ENCODE assay signal across 8 mouse cellular contexts in the genomic region with DNA sequence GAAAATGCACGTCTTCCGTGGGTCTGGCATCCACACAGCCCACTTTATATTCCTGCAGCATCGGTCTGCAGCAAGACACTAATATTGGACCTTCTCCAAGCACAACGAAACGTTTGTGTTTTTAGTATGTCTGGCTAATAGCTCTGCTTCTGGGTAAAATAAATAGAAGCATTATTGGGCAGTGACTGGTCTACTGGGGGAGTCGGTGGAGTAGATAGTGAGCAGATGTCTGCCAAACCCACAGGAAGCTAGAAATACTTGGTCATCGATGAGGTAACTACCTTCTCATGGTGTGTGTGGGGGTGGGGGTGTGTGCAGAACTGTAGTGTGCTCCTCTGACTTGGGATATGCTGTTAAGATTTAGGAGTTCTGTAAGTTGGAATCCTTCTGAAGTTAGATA. TPM values are rescaled to one million over a fixed set of nuclear protein-coding genes. Genes with fewer than 3 reads are reported as not detected.
A peak's percentile ranks its signal among the peaks of the same experiment; 100 is the strongest.
DNase-seq lines count a peak whose midpoint lies in the region; ATAC-seq and TF ChIP-seq lines count a peak whose summit lies in the region.

No protein-coding gene starts in this region.

- intact Hi-C loops in gastrocnemius, postnatal 36 days (cut with DNase I), result loop anchor here (5.0 kb wide), 1 partner anchor 205 kb away; no protein-coding TSS in a partner anchor

- H3K36me3 ChIP-seq in lung, embryonic 15.5 days, result no peaks in the 10 kb centered on the region
- H3K36me3 ChIP-seq in forebrain, embryonic 13.5 days (ENCODE audit: poor library complexity, severe bottlenecking), result no peaks in the 10 kb centered on the region
- H3K36me3 ChIP-seq in limb, embryonic 14.5 days (ENCODE audit: control insufficient read depth, insufficient read depth, low read length), result no peaks in the 10 kb centered on the region
- no peaks in the 10 kb centered on the region for H3K36me3 ChIP-seq in stomach, embryonic 14.5 days (ENCODE audit: control insufficient read depth, insufficient read depth, low read length)

- peaks cover 42% of the 10 kb centered on the region for H3K4me1 ChIP-seq in lung, embryonic 15.5 days
- peaks cover 35% of the 10 kb centered on the region for H3K4me1 ChIP-seq in forebrain, embryonic 13.5 days
- peaks cover 31% of the 10 kb centered on the region for H3K4me1 ChIP-seq in limb, embryonic 14.5 days (ENCODE audit: control insufficient read depth, insufficient read depth, low read length)
- peaks cover 24% of the 10 kb centered on the region for H3K4me1 ChIP-seq in stomach, embryonic 14.5 days (ENCODE audit: control insufficient read depth, insufficient read depth, low read length)

- peak overlapping the region; percentile 91 for H3K27ac ChIP-seq in lung, embryonic 15.5 days
- H3K27ac ChIP-seq in forebrain, embryonic 13.5 days, result peak overlapping the region; percentile 25; the same call in 1 of the 2 replicates
- peak overlapping the region; percentile 83 for H3K27ac ChIP-seq in limb, embryonic 14.5 days (replicated peaks; ENCODE audit: low read depth, low read length)
- peak overlapping the region; percentile 78; the same call in 1 of the 2 replicates for H3K27ac ChIP-seq in stomach, embryonic 14.5 days (ENCODE audit: low read length)

- peak overlapping the region; percentile 83 for H3K9ac ChIP-seq in lung, embryonic 15.5 days
- peak overlapping the region; percentile 94 for H3K9ac ChIP-seq in forebrain, embryonic 13.5 days
- H3K9ac ChIP-seq in limb, embryonic 14.5 days (ENCODE audit: low read depth, low read length, severe bottlenecking), result peak overlapping the region; percentile 97; the same call in 1 of the 2 replicates
- no peak overlapping the region for H3K9ac ChIP-seq in stomach, embryonic 14.5 days (replicated peaks; ENCODE audit: low read depth, low read length)

- no peak for TF ChIP-seq POLR2A in limb, embryonic 14.5 days (IDR thresholded peaks at IDR 0.05; ENCODE audit: borderline replicate concordance, extremely low read depth, insufficient read depth, insufficient read length)

- peak overlapping the region; percentile 96 for H3K4me2 ChIP-seq in lung, embryonic 15.5 days
- peak overlapping the region; percentile 92 for H3K4me2 ChIP-seq in forebrain, embryonic 13.5 days
- H3K4me2 ChIP-seq in limb, embryonic 14.5 days (replicated peaks; ENCODE audit: low read depth, low read length, severe bottlenecking), result peak overlapping the region; percentile 73
- H3K4me2 ChIP-seq in stomach, embryonic 14.5 days (replicated peaks; ENCODE audit: low read depth, low read length), result peak overlapping the region; percentile 88

- ATAC-seq in lung, embryonic 15.5 days (ENCODE audit: borderline replicate concordance, extremely low read depth, low FRiP score, low TSS enrichment), result no peak
- no peak for ATAC-seq in forebrain, embryonic 13.5 days
- no peak for ATAC-seq in limb, embryonic 14.5 days (ENCODE audit: low FRiP score, low read depth)
- ATAC-seq in stomach, embryonic 14.5 days (ENCODE audit: insufficient number of reproducible peaks, insufficient read depth, low FRiP score, low read depth), result no peak
- ATAC-seq in cerebellum, adult (ENCODE audit: insufficient number of reproducible peaks, low FRiP score, low TSS enrichment), result no peak

- no peaks in the 10 kb centered on the region for H3K9me3 ChIP-seq in lung, embryonic 15.5 days
- H3K9me3 ChIP-seq in forebrain, embryonic 13.5 days (replicated peaks), result no peaks in the 10 kb centered on the region
- H3K9me3 ChIP-seq in limb, embryonic 14.5 days (ENCODE audit: control insufficient read depth, low read length), result no peaks in the 10 kb centered on the region
- no peaks in the 10 kb centered on the region for H3K9me3 ChIP-seq in stomach, embryonic 14.5 days (ENCODE audit: control insufficient read depth, low read depth, low read length)

- no peaks in the 10 kb centered on the region for H3K27me3 ChIP-seq in lung, embryonic 15.5 days
- peaks cover 12% of the 10 kb centered on the region; the same call in 1 of the 2 replicates for H3K27me3 ChIP-seq in forebrain, embryonic 13.5 days
- H3K27me3 ChIP-seq in limb, embryonic 14.5 days (ENCODE audit: control insufficient read depth, insufficient read depth, low read length), result no peaks in the 10 kb centered on the region
- H3K27me3 ChIP-seq in stomach, embryonic 14.5 days (ENCODE audit: control insufficient read depth, insufficient read depth, low read length), result no peaks in the 10 kb centered on the region

- peak overlapping the region; percentile 84 for H3K4me3 ChIP-seq in lung, embryonic 15.5 days
- H3K4me3 ChIP-seq in forebrain, embryonic 13.5 days, result peak overlapping the region; percentile 86
- H3K4me3 ChIP-seq in limb, embryonic 14.5 days (replicated peaks; ENCODE audit: low read length), result peak overlapping the region; percentile 94
- H3K4me3 ChIP-seq in stomach, embryonic 14.5 days (ENCODE audit: low read depth, low read length), result peak overlapping the region; percentile 95

- WGBS in lung, embryonic 15.5 days, result 5% methylated on average over 7 of the region's 7 CpGs
- WGBS in forebrain, embryonic 13.5 days, result 35% methylated on average over 7 of the region's 7 CpGs
- WGBS in limb, embryonic 14.5 days, result 8% methylated on average over 7 of the region's 7 CpGs
- WGBS in stomach, embryonic 14.5 days, result 6% methylated on average over 7 of the region's 7 CpGs

- no peak for DNase-seq in lung, postnatal 4 days
- peak; percentile 53 for DNase-seq in limb, embryonic 14.5 days (ENCODE audit: low spot score)
- DNase-seq in gastrocnemius, postnatal 36 days, result no peak
- no peak for DNase-seq in gastrocnemius, postnatal 25 days

RNA-seq across cellular contexts. Expression of gene Farp1, which starts 2.3 kb away (rescaled TPM):
- polyA plus RNA-seq in lung, embryonic 15.5 days (2015; fragmentation: Nextera tagmentation; extraction: Ambion mirVana), result 24.1 and 25.0 TPM in 2 replicates
- polyA plus RNA-seq in forebrain, embryonic 13.5 days (2015; fragmentation: Nextera tagmentation; extraction: Ambion mirVana), result 15.9 and 17.7 TPM in 2 replicates
- polyA plus RNA-seq in limb, embryonic 14.5 days (2012; rRNA removed), result 78.5 and 91.4 TPM in 2 replicates
- 43.3 and 51.4 TPM in 2 replicates for polyA plus RNA-seq in limb, embryonic 14.5 days (2014; fragmentation: Nextera tagmentation; extraction: Ambion mirVana)
- polyA plus RNA-seq in stomach, embryonic 14.5 days (2014; fragmentation: Nextera tagmentation; extraction: Ambion mirVana), result 22.2 and 26.1 TPM in 2 replicates
- total RNA-seq in gastrocnemius, postnatal 36 days (2021), result 1 to 10 TPM; 4.2 to 6.0 TPM
- total RNA-seq in gastrocnemius, postnatal 25 days (2021), result 1 to 10 TPM; 7.2 to 8.3 TPM

Comparison
In these comparisons a context has a peak if more than half of its experiments do, and no peak if none do; other contexts are left out.
1. H3K27ac ChIP-seq: peak in every context shown above with its lines; median percentile 91 in lung, embryonic 15.5 days; 83 in limb, embryonic 14.5 days; 78 in stomach, embryonic 14.5 days; 25 in forebrain, embryonic 13.5 days.